Mouse (Mus musculus) c-Kit-positive CD71-positive TER-119-negative erythroid progenitor cells, embryonic 14.5 days (primary cell): ENCODE measurements around the gene Rab30.
"Not testable (repeated sequence)": the region's sequence is repeated elsewhere in the genome, so short reads cannot be mapped to it uniquely, and the experiment has no call there.

ENCODE experiments used
- DNase-seq: peaks from one replicate; pipeline ENCODE4 v3.0.0-alpha.2; 2013; ENCODE audit warnings: low read depth

Gene Rab30

GRCm38 (mm10) chr7:92750395-92750794 lies 9.0 kb downstream of the Rab30 start:
- no peak for DNase-seq

GRCm38 (mm10) chr7:92758067-92758466 lies 16.7 kb downstream of the Rab30 start:
- no peak for DNase-seq

GRCm38 (mm10) chr7:92760651-92761050 lies 19.2 kb downstream of the Rab30 start:
- no peak for DNase-seq

- DNase-seq, result no peak
Measured at GRCm38 (mm10) chr7:92761161-92761560, 19.8 kb downstream of the Rab30 start.

- DNase-seq, result no peak
Measured at GRCm38 (mm10) chr7:92765426-92765825, 24.0 kb downstream of the Rab30 start.

- DNase-seq, result no peak
Measured at GRCm38 (mm10) chr7:92766096-92767090, 25.0 kb downstream of the Rab30 start.

- DNase-seq, result not testable (repeated sequence)
Measured at GRCm38 (mm10) chr7:92768116-92768515, 26.7 kb downstream of the Rab30 start.

GRCm38 (mm10) chr7:92768859-92769258 lies 27.5 kb downstream of the Rab30 start:
- no peak for DNase-seq

- DNase-seq, result no peak
Measured at GRCm38 (mm10) chr7:92773006-92773405, 31.6 kb downstream of the Rab30 start.

GRCm38 (mm10) chr7:92773596-92773995 lies 32.2 kb downstream of the Rab30 start:
- no peak for DNase-seq

GRCm38 (mm10) chr7:92774741-92775140 lies 33.3 kb downstream of the Rab30 start:
- no peak for DNase-seq

- no peak for DNase-seq
Measured at GRCm38 (mm10) chr7:92775703-92776102, 34.3 kb downstream of the Rab30 start.

GRCm38 (mm10) chr7:92776647-92777046 lies 35.2 kb downstream of the Rab30 start:
- DNase-seq, result no peak

- DNase-seq, result no peak
Measured at GRCm38 (mm10) chr7:92777108-92777973, 35.9 kb downstream of the Rab30 start.

GRCm38 (mm10) chr7:92779058-92779457 lies 37.7 kb downstream of the Rab30 start:
- DNase-seq, result no peak

GRCm38 (mm10) chr7:92781361-92781760 lies 40.0 kb downstream of the Rab30 start:
- DNase-seq, result no peak

- DNase-seq, result no peak
Measured at GRCm38 (mm10) chr7:92781948-92782347, 40.5 kb downstream of the Rab30 start.

- DNase-seq, result no peak
Measured at GRCm38 (mm10) chr7:92782511-92782910, 41.1 kb downstream of the Rab30 start.

GRCm38 (mm10) chr7:92783166-92783806 lies 41.9 kb downstream of the Rab30 start:
- no peak for DNase-seq

GRCm38 (mm10) chr7:92783914-92784313 lies 42.5 kb downstream of the Rab30 start:
- no peak for DNase-seq

GRCm38 (mm10) chr7:92795749-92796148 lies 54.3 kb downstream of the Rab30 start:
- no peak for DNase-seq

- DNase-seq, result no peak
Measured at GRCm38 (mm10) chr7:92796813-92797212, 55.4 kb downstream of the Rab30 start.
